Mouse (Mus musculus) heart, embryonic 11.5 days (tissue): Measurements from ENCODE around the gene Mapkapk2. TPM values are rescaled to one million over a fixed set of nuclear protein-coding genes. Genes with fewer than 3 reads are reported as not detected.
A peak's percentile ranks its signal among the peaks of the same experiment; 100 is the strongest.

Experiments
- ATAC-seq: fragments of 200-750 bp; cut with Nextera tagmentation; replicated peaks from 2 replicates; pipeline ENCODE4 v1.8.0; 2017; ENCODE audit warnings: moderate library complexity; ENCODE audit not compliant: insufficient number of reproducible peaks, low FRiP score, low TSS enrichment
- H3K27ac ChIP-seq: fragments of 300-500 bp; sonication (generic); 2 replicates; pipeline ENCODE4 v1.5.1; 2014; ENCODE audit warnings: mild to moderate bottlenecking, low read depth, low read length
- H3K27me3 ChIP-seq: fragments of 300-500 bp; sonication (generic); 2 replicates; pipeline ENCODE4 v1.6.1; 2014; ENCODE audit warnings: mild to moderate bottlenecking, low read length, mixed read lengths; ENCODE audit not compliant: control insufficient read depth, insufficient read depth
- H3K36me3 ChIP-seq: fragments of 300-500 bp; sonication (generic); 2 replicates; pipeline ENCODE4 v1.6.1; 2014; ENCODE audit warnings: mild to moderate bottlenecking, low read length, moderate library complexity, mixed read lengths; ENCODE audit not compliant: control insufficient read depth, insufficient read depth
- H3K4me1 ChIP-seq: fragments of 300-500 bp; sonication (generic); 2 replicates; pipeline ENCODE4 v1.6.1; 2014; ENCODE audit warnings: low read length; ENCODE audit not compliant: control insufficient read depth, insufficient read depth
- H3K4me2 ChIP-seq: fragments of 300-500 bp; sonication (generic); 2 replicates; pipeline ENCODE4 v1.6.1; 2014; ENCODE audit warnings: mild to moderate bottlenecking, moderate library complexity
- H3K4me3 ChIP-seq: fragments of 300-500 bp; sonication (generic); 2 replicates; pipeline ENCODE4 v1.5.1; 2014; ENCODE audit warnings: low read depth, low read length
- H3K9ac ChIP-seq: fragments of 300-500 bp; sonication (generic); 2 replicates; pipeline ENCODE4 v1.6.1; 2014; ENCODE audit warnings: mild to moderate bottlenecking, low read depth, low read length, moderate library complexity
- H3K9me3 ChIP-seq: fragments of 300-500 bp; sonication (generic); replicated peaks from 2 replicates; pipeline ENCODE4 v1.6.1; 2016; ENCODE audit warnings: low read length; ENCODE audit not compliant: control insufficient read depth
- WGBS: fragments of 180-500 bp; shearing (Covaris S2); extraction: QIAGEN DNeasy Blood & Tissue Kit; methylation state at CpG from one replicate; pipeline ENCODE4 v1.1.7; 2014; ENCODE audit not compliant: insufficient replicate concordance; 5-methylcytosine and 5-hydroxymethylcytosine counted together
- polyA plus RNA-seq: library from polyadenylated mRNA; unstranded; fragments of >200 nt; fragmentation: Nextera tagmentation; extraction: Ambion mirVana; gene quantifications from 2 replicates; pipeline ENCODE4 v1.2.1, GENCODE M21; 2014

Gene Mapkapk2
- polyA plus RNA-seq, 1 experiment from 2014 or later = 57.6 TPM

- H3K36me3 ChIP-seq = no peaks in the 10 kb centered on the region
- peak overlapping the region; percentile 17; the same call in 1 of the 2 replicates for H3K9ac ChIP-seq
- 0 out of 2 replicates have a peak, but pooled peaks cover 3% of the 10 kb centered on the region for H3K4me1 ChIP-seq
- ATAC-seq = no peak
- peak overlapping the region; percentile 89 for H3K4me3 ChIP-seq
- H3K27ac ChIP-seq = no peak overlapping the region
- peak overlapping the region; percentile 50 for H3K4me2 ChIP-seq
- 36% methylated on average over 5 of the region's 5 CpGs for WGBS
- H3K27me3 ChIP-seq = no peaks in the 10 kb centered on the region
- H3K9me3 ChIP-seq = no peaks in the 10 kb centered on the region
Observed at GRCm38 (mm10) chr1:131137111-131137510, 39.5 kb upstream of the Mapkapk2 start.

GRCm38 (mm10) chr1:131135960-131136629 is 38.5 kb upstream of the Mapkapk2 start:
- Histone ChIP-seq H3K27me3 (no peaks in the 10 kb centered on the region), H3K4me3 (peak overlapping the region; percentile 89; the same call in 1 of the 2 replicates), H3K9me3 (no peaks in the 10 kb centered on the region), H3K4me1 (0 out of 2 replicates have a peak, but pooled peaks cover 3% of the 10 kb centered on the region), H3K4me2 (peak overlapping the region; percentile 50), H3K36me3 (no peaks in the 10 kb centered on the region), H3K27ac (no peak overlapping the region), H3K9ac (no peak overlapping the region)
- no peak for ATAC-seq
- 78% methylated on average over 10 of the region's 10 CpGs for WGBS

- Histone ChIP-seq H3K4me1 (0 out of 2 replicates have a peak, but pooled peaks cover 3% of the 10 kb centered on the region), H3K4me3 (0 out of 2 replicates have a peak overlapping the region, but pooled peaks have one; percentile 2), H3K9me3 (no peaks in the 10 kb centered on the region), H3K27ac (no peak overlapping the region), H3K4me2 (peak overlapping the region; percentile 21; the same call in 1 of the 2 replicates), H3K9ac (no peak overlapping the region), H3K36me3 (no peaks in the 10 kb centered on the region), H3K27me3 (no peaks in the 10 kb centered on the region)
- no peak for ATAC-seq
- 64% methylated on average over 8 of the region's 8 CpGs for WGBS
Observed at GRCm38 (mm10) chr1:131134942-131135522, 37.4 kb upstream of the Mapkapk2 start.

- H3K36me3 ChIP-seq = peaks cover under 1% of the 10 kb centered on the region
- H3K4me3 ChIP-seq = no peak overlapping the region
- ATAC-seq = no peak
- no peaks in the 10 kb centered on the region for H3K9me3 ChIP-seq
- no peak overlapping the region for H3K27ac ChIP-seq
- H3K27me3 ChIP-seq = no peaks in the 10 kb centered on the region
- H3K4me1 ChIP-seq = 0 out of 2 replicates have a peak, but pooled peaks cover 2% of the 10 kb centered on the region
- H3K9ac ChIP-seq = no peak overlapping the region
- 76% methylated on average over 6 of the region's 6 CpGs for WGBS
- H3K4me2 ChIP-seq = no peak overlapping the region
Observed at GRCm38 (mm10) chr1:131134231-131134630, 36.6 kb upstream of the Mapkapk2 start.

- Histone ChIP-seq H3K4me2 (peak overlapping the region; percentile 27; the same call in 1 of the 2 replicates), H3K9ac (no peak overlapping the region), H3K4me1 (peaks cover 6% of the 10 kb centered on the region; the same call in 1 of the 2 replicates), H3K9me3 (no peaks in the 10 kb centered on the region), H3K36me3 (peaks cover 4% of the 10 kb centered on the region), H3K27ac (peak overlapping the region; percentile 70), H3K4me3 (no peak overlapping the region), H3K27me3 (no peaks in the 10 kb centered on the region)
- ATAC-seq = peak; percentile 89
- 24% methylated on average over 11 of the region's 11 CpGs for WGBS
Observed at GRCm38 (mm10) chr1:131125987-131126744, 28.5 kb upstream of the Mapkapk2 start.

- Histone ChIP-seq H3K27ac (no peak overlapping the region), H3K27me3 (no peaks in the 10 kb centered on the region), H3K4me1 (peaks cover 11% of the 10 kb centered on the region), H3K4me3 (no peak overlapping the region), H3K9me3 (no peaks in the 10 kb centered on the region), H3K9ac (no peak overlapping the region), H3K36me3 (no peaks in the 10 kb centered on the region), H3K4me2 (no peak overlapping the region)
- 49% methylated on average over 10 of the region's 10 CpGs for WGBS
- no peak for ATAC-seq
Observed at GRCm38 (mm10) chr1:131123522-131124265, 26.1 kb upstream of the Mapkapk2 start.

GRCm38 (mm10) chr1:131121987-131122386 is 24.4 kb upstream of the Mapkapk2 start:
- Histone ChIP-seq H3K36me3 (no peaks in the 10 kb centered on the region), H3K27ac (no peak overlapping the region), H3K27me3 (no peaks in the 10 kb centered on the region), H3K9me3 (no peaks in the 10 kb centered on the region), H3K4me1 (peaks cover 15% of the 10 kb centered on the region), H3K4me2 (no peak overlapping the region), H3K9ac (no peak overlapping the region), H3K4me3 (no peak overlapping the region)
- ATAC-seq = no peak
- WGBS = 35% methylated on average over 3 of the region's 3 CpGs

GRCm38 (mm10) chr1:131119026-131119425 is 21.4 kb upstream of the Mapkapk2 start:
- Histone ChIP-seq H3K27me3 (no peaks in the 10 kb centered on the region), H3K27ac (no peak overlapping the region), H3K9me3 (no peaks in the 10 kb centered on the region), H3K4me1 (peaks cover 20% of the 10 kb centered on the region), H3K36me3 (no peaks in the 10 kb centered on the region), H3K4me2 (no peak overlapping the region), H3K4me3 (no peak overlapping the region), H3K9ac (no peak overlapping the region)
- no peak for ATAC-seq
- 76% methylated on average over 2 of the region's 2 CpGs for WGBS
